Mouse (Mus musculus): ENCODE results near the gene Ryr3. TPM values are rescaled to one million over a fixed set of nuclear protein-coding genes. Genes with fewer than 3 reads are reported as not detected.

Gene Ryr3
- total and polyA plus RNA-seq, 3 experiments, result 0.33 TPM; not detected in 2

DNA sequence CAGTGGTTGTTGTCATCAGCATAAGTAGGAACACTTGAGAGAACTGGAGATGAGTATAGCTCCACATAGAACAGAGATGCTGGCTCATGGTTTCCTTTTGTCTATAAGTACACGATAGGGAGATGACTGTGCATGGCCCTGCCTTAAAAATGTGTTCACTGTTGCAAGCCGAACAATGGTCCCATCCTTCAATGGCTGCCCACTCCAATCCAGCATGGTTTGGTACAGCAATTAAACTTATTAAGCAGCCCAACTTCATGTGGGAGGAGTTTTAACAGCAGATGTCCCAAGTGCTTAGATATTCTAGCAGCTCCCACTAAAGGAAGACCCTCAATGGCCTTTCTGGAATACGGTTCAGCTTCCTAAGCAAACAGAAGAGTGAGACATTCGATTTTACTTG is 456.2 kb downstream of the Ryr3 start:
- H3K27me3 ChIP-seq (ENCODE audit: insufficient read depth, low read length), result no peaks in the 10 kb centered on the region; the same call in 1 of the 2 replicates
- no peaks in the 10 kb centered on the region for H3K9me3 ChIP-seq (replicated peaks)
- TF ChIP-seq CTCF (IDR thresholded peaks at IDR 0.05; ENCODE audit: low read depth, low read length) (no peak), GATA2 (IDR thresholded peaks at IDR 0.05; ENCODE audit: borderline replicate concordance, low read depth, low read length) (no peak), POLR2AphosphoS5 (IDR thresholded peaks at IDR 0.05; ENCODE audit: insufficient replicate concordance, low read depth, low read length) (no peak), TAL1 (conservative IDR thresholded peaks at IDR 0.05; ENCODE audit: low read depth, low read length) (no peak), GATA1 (IDR thresholded peaks at IDR 0.05; ENCODE audit: borderline replicate concordance, low read length) (no peak)
- no peaks in the 10 kb centered on the region for H3K4me1 ChIP-seq (ENCODE audit: insufficient read depth, low read depth, low read length)
- no peaks in the 10 kb centered on the region for H3K36me3 ChIP-seq (replicated peaks)
- ATAC-seq (ENCODE audit: extremely low read depth, insufficient number of reproducible peaks, low FRiP score, poor library complexity, severe bottlenecking), result no peak
- no peak overlapping the region for H3K4me3 ChIP-seq (ENCODE audit: low read depth, low read length)
- no peak for DNase-seq (ENCODE audit: low spot score)

DNA sequence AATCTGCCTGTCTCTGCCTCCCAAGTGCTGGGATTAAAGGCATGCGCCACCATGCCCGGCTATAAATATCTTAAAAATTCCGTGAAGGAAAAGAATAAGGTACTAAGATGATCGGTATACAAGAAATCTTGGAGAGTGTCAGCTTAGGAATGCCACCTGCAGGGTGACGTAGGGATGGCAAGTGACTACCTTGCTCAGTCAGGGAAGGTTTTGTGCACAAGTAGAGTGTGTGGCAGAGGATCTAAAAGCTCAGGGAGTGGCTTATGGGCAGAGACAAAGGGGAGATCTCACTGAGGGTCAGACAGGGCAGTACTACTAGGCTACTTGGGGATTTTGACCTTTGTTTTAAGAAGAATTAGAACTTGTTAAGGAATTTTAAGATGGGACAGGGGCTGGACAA is 457.2 kb downstream of the Ryr3 start:
- Histone ChIP-seq H3K9me3 (replicated peaks) (no peaks in the 10 kb centered on the region), H3K4me1 (ENCODE audit: insufficient read depth, low read depth, low read length) (no peaks in the 10 kb centered on the region), H3K36me3 (replicated peaks) (no peaks in the 10 kb centered on the region), H3K27me3 (ENCODE audit: insufficient read depth, low read length) (no peaks in the 10 kb centered on the region; the same call in 1 of the 2 replicates), H3K4me3 (ENCODE audit: low read depth, low read length) (no peak overlapping the region)
- DNase-seq (ENCODE audit: low spot score) (no peak), ATAC-seq (ENCODE audit: extremely low read depth, insufficient number of reproducible peaks, low FRiP score, poor library complexity, severe bottlenecking) (no peak)
- TF ChIP-seq GATA2 (IDR thresholded peaks at IDR 0.05; ENCODE audit: borderline replicate concordance, low read depth, low read length) (no peak), TAL1 (conservative IDR thresholded peaks at IDR 0.05; ENCODE audit: low read depth, low read length) (no peak), POLR2AphosphoS5 (IDR thresholded peaks at IDR 0.05; ENCODE audit: insufficient replicate concordance, low read depth, low read length) (no peak), GATA1 (IDR thresholded peaks at IDR 0.05; ENCODE audit: borderline replicate concordance, low read length) (no peak), CTCF (IDR thresholded peaks at IDR 0.05; ENCODE audit: low read depth, low read length) (no peak)

DNA sequence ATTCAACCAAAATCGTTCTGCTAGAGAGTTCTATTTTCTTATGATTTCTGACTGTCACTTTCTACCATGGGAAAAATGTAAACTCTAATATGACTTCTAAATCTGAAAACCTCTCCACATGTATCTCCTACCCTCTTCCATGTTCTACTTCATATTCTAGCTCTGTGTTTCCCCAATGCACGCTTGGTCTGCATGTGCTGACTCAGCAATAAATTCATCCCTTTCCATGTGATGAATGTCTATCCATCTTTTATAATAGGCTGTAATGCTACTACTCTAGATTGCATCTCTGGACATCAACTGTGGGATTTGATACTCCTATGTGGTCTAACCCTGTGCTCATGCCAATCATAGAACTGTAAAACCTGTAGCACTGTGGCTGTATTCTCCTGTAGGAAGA is 458.2 kb downstream of the Ryr3 start:
- TF ChIP-seq CTCF (IDR thresholded peaks at IDR 0.05; ENCODE audit: low read depth, low read length) (no peak), TAL1 (conservative IDR thresholded peaks at IDR 0.05; ENCODE audit: low read depth, low read length) (no peak), GATA1 (IDR thresholded peaks at IDR 0.05; ENCODE audit: borderline replicate concordance, low read length) (no peak), GATA2 (IDR thresholded peaks at IDR 0.05; ENCODE audit: borderline replicate concordance, low read depth, low read length) (no peak), POLR2AphosphoS5 (IDR thresholded peaks at IDR 0.05; ENCODE audit: insufficient replicate concordance, low read depth, low read length) (no peak)
- H3K36me3 ChIP-seq (replicated peaks), result no peaks in the 10 kb centered on the region
- H3K27me3 ChIP-seq (ENCODE audit: insufficient read depth, low read length), result no peaks in the 10 kb centered on the region; the same call in 1 of the 2 replicates
- no peaks in the 10 kb centered on the region for H3K9me3 ChIP-seq (replicated peaks)
- DNase-seq (ENCODE audit: low spot score), result no peak
- no peaks in the 10 kb centered on the region for H3K4me1 ChIP-seq (ENCODE audit: insufficient read depth, low read depth, low read length)
- H3K4me3 ChIP-seq (ENCODE audit: low read depth, low read length), result no peak overlapping the region
- no peak for ATAC-seq (ENCODE audit: extremely low read depth, insufficient number of reproducible peaks, low FRiP score, poor library complexity, severe bottlenecking)

DNA sequence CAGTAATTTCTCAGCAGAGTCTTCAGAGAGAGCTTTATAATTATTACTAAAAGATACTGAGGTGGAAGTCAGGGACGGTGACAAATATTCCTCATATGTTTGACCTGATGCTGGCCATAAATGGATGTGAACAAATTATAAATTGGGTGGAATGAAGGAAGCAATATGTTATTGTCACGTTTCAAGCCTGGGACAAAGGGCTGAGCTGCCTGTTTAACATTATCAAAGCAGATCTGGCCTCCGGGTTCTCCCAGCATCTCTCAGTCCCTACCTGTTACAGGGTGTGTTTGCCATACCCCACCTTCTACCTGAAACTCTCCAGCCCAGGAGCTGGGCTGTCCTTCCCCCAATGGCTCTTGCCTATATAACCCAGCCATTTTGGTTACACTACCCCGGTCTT is 463.6 kb downstream of the Ryr3 start:
- TF ChIP-seq GATA1 (IDR thresholded peaks at IDR 0.05; ENCODE audit: borderline replicate concordance, low read length), result no peak
- no peak for TF ChIP-seq TAL1 (conservative IDR thresholded peaks at IDR 0.05; ENCODE audit: low read depth, low read length)
- no peak for TF ChIP-seq GATA2 (IDR thresholded peaks at IDR 0.05; ENCODE audit: borderline replicate concordance, low read depth, low read length)
- TF ChIP-seq POLR2AphosphoS5 (IDR thresholded peaks at IDR 0.05; ENCODE audit: insufficient replicate concordance, low read depth, low read length), result no peak
- no peak for TF ChIP-seq CTCF (IDR thresholded peaks at IDR 0.05; ENCODE audit: low read depth, low read length)
- Histone ChIP-seq H3K36me3 (replicated peaks) (no peaks in the 10 kb centered on the region), H3K27me3 (ENCODE audit: insufficient read depth, low read length) (no peaks in the 10 kb centered on the region), H3K4me3 (ENCODE audit: low read depth, low read length) (no peak overlapping the region), H3K4me1 (ENCODE audit: insufficient read depth, low read depth, low read length) (no peaks in the 10 kb centered on the region), H3K9me3 (replicated peaks) (no peaks in the 10 kb centered on the region)
- ATAC-seq (ENCODE audit: extremely low read depth, insufficient number of reproducible peaks, low FRiP score, poor library complexity, severe bottlenecking), result no peak
- no peak for DNase-seq (ENCODE audit: low spot score)

DNA sequence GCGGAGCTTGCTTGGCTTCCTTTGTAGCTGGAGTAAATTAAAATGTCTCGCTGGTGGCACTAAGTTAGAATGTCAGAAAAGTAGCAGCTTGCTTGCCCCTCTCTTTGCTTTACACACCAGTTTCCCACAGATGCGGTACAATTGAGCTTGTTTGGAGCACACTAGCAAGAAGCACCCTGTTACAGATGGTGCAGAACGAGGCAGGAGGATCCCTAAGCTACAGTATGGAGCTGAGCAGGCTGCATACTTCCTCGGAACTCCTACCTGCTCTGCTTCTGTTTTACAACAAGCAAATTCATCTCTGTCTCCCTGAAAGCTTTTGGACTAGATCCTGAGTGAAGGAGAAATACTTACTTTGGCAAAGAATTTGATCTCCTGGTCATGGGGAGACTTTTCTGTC is 465.5 kb downstream of the Ryr3 start:
- Histone ChIP-seq H3K4me3 (ENCODE audit: low read depth, low read length) (no peak overlapping the region), H3K4me1 (ENCODE audit: insufficient read depth, low read depth, low read length) (no peaks in the 10 kb centered on the region), H3K36me3 (replicated peaks) (no peaks in the 10 kb centered on the region), H3K27me3 (ENCODE audit: insufficient read depth, low read length) (no peaks in the 10 kb centered on the region), H3K9me3 (replicated peaks) (no peaks in the 10 kb centered on the region)
- ATAC-seq (ENCODE audit: extremely low read depth, insufficient number of reproducible peaks, low FRiP score, poor library complexity, severe bottlenecking) (no peak), DNase-seq (ENCODE audit: low spot score) (no peak)
- TF ChIP-seq POLR2AphosphoS5 (IDR thresholded peaks at IDR 0.05; ENCODE audit: insufficient replicate concordance, low read depth, low read length) (no peak), TAL1 (conservative IDR thresholded peaks at IDR 0.05; ENCODE audit: low read depth, low read length) (no peak), GATA2 (IDR thresholded peaks at IDR 0.05; ENCODE audit: borderline replicate concordance, low read depth, low read length) (no peak), CTCF (IDR thresholded peaks at IDR 0.05; ENCODE audit: low read depth, low read length) (no peak), GATA1 (IDR thresholded peaks at IDR 0.05; ENCODE audit: borderline replicate concordance, low read length) (no peak)

DNA sequence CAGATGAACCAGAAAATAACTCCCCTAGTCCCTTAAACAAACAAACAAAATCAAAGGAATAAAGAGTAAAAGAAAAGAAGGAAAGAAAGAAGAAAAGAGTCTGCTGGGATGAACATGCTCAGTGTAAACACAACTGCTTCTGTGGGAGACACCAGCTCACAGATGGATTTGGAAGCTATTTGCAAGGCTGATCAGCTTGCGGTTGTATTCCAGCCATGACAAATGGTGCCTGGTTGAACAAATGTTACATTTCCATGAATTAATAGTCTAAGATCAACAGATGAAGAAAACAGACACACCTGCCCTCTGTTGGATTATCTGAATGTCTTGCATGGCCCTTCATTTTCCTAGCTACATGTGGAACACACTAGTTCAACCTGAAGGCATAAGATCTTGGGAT is 468.4 kb downstream of the Ryr3 start:
- Histone ChIP-seq H3K4me3 (ENCODE audit: low read depth, low read length) (no peak overlapping the region), H3K27me3 (ENCODE audit: insufficient read depth, low read length) (no peaks in the 10 kb centered on the region), H3K4me1 (ENCODE audit: insufficient read depth, low read depth, low read length) (no peaks in the 10 kb centered on the region), H3K9me3 (replicated peaks) (no peaks in the 10 kb centered on the region), H3K36me3 (replicated peaks) (no peaks in the 10 kb centered on the region)
- ATAC-seq (ENCODE audit: extremely low read depth, insufficient number of reproducible peaks, low FRiP score, poor library complexity, severe bottlenecking) (no peak), DNase-seq (ENCODE audit: low spot score) (no peak)
- TF ChIP-seq GATA1 (IDR thresholded peaks at IDR 0.05; ENCODE audit: borderline replicate concordance, low read length), result no peak
- TF ChIP-seq POLR2AphosphoS5 (IDR thresholded peaks at IDR 0.05; ENCODE audit: insufficient replicate concordance, low read depth, low read length), result no peak
- no peak for TF ChIP-seq CTCF (IDR thresholded peaks at IDR 0.05; ENCODE audit: low read depth, low read length)
- no peak for TF ChIP-seq GATA2 (IDR thresholded peaks at IDR 0.05; ENCODE audit: borderline replicate concordance, low read depth, low read length)
- TF ChIP-seq TAL1 (conservative IDR thresholded peaks at IDR 0.05; ENCODE audit: low read depth, low read length), result no peak

Data from G1E (cell line).